Mouse (Mus musculus) thymus, postnatal 0 days (tissue): ENCODE data around the gene C1qtnf5. TPM values are rescaled to one million over a fixed set of nuclear protein-coding genes. Genes with fewer than 3 reads are reported as not detected.

Experiments
- DNase-seq: peaks from one replicate; pipeline ENCODE4 v3.0.0-alpha.2; 2015; ENCODE audit warnings: low spot score
- polyA plus RNA-seq: library from polyadenylated mRNA; unstranded; fragments of >200 nt; fragmentation: Nextera tagmentation; extraction: Ambion mirVana; gene quantifications from 2 replicates; pipeline ENCODE4 v1.2.1, GENCODE M21; 2015

The C1qtnf5 gene
- polyA plus RNA-seq, 1 experiment from 2014 or later: 1.2 TPM

GRCm38 (mm10) chr9:44130034-44130433 lies 23.0 kb downstream of the C1qtnf5 start:
- DNase-seq: peak; percentile 81

DNA sequence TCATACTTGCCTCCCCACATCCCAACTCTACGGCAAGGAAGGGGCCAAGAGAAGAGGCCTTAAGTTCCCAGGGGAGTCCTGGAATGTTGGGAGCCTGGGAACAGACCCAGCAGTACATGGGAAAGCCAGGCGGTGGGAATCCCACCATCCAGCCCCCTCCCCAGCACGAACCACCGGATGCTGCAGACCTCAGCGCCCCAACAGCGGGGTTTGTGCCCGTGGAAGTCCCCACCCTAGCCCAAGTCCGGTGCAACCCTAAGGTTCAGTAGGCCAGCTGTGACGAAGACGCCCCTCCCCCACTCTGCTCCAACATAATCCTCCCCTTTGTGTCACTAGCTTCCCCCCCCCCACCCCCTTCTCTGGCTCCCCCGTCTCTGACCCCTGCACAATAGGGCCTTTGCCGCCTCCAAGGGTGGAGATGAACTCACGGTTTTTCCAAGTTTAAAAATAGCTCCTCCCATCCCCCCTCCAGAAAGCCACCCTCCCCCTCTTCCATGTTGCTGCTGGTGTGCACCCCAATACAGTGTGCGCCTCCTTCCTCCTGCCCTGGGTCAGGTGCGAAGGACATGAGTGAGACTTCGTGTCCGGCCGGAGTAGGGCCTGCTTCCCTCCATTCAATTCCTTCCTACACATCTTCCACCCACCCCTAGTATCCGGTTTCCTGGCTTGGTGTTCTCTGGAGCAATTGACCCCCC lies 23.7 kb downstream of the C1qtnf5 start:
- peak; percentile 10 for DNase-seq

DNA sequence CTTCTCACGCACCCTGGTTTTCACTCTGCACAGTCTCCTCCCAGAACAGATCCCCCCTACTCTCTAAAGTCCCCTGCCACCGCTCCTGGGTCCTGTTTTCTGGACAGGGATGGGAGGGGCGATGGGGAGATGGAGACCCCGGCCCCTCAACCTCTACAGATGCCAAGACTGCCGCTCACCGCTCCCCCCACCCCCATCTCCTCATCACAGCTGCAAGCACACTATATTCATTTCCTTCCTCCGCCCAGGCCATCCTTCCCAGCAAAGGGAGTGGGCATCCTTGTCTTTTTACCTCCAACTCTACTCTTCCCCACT lies 24.2 kb downstream of the C1qtnf5 start:
- DNase-seq: no peak

- DNase-seq: no peak
These were observed 25.2 kb downstream of the C1qtnf5 start for GRCm38 (mm10) chr9:44132200-44132599.

DNA sequence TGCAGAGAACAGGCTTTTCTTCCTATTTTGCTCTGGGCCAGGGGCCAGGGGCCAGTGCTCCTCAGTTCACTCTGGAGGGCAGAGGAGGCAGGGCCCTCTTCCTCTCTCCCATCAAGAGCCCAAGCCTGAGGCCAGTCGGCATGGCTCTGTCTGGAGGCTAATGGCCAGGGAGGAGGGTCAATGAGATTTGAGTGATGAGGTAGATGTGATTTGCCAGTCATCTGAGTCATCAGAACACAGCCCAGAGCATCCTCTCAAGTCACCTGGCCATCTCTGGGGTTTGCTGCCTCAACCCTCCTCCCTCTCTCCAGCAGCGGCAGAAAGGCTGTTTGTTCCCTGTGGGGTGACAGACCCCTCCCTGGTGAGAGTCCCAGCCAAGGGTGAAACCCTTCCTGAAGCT lies 26.2 kb downstream of the C1qtnf5 start:
- DNase-seq: no peak

DNA sequence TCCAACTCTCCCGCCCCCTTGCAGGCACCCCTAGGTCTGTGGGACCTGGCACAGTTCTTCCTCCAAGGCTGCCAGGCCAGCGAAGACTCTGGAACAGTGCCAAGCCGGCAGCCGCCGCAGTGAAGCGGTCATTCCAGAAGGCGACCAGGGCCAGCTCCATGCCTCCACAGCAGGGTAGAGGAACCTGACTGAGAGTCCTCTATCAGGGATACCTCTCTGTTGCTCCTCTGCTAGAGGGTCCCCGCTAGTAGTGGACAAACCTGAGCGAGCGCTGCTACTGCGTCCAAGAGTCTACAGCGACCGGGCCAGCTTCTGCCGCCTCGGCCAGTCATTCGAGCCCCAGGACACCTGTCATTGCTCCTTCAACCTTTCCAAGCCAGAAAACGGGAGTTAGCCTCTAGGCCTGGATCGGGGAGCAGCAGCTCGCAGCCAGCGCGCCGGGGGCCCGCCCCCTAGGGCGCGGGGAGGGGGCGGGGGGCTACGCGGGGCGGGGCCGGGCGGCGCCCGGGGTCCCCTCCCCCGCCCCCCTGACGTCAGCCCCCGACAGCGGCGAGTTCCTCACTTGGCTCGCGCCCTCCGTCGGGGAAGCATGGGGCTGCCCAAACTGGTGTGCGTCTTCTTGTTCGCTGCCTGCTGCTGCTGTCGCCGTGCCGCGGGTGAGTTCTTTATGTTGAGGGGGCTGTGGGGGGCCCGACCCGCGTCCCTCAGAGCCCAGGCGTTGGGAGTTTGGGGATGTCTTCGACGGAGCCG lies 27.2 kb downstream of the C1qtnf5 start, which contains the start of gene Mcam:
Mcam (plus strand) TSS at position 369 of the 750 bp plus-strand sequence.
- peak; percentile 65 for DNase-seq

- peak; percentile 60 for DNase-seq
These were observed 28.0 kb downstream of the C1qtnf5 start for GRCm38 (mm10) chr9:44134851-44135730.

GRCm38 (mm10) chr9:44135731-44136411 lies 28.8 kb downstream of the C1qtnf5 start:
- DNase-seq: no peak

DNA sequence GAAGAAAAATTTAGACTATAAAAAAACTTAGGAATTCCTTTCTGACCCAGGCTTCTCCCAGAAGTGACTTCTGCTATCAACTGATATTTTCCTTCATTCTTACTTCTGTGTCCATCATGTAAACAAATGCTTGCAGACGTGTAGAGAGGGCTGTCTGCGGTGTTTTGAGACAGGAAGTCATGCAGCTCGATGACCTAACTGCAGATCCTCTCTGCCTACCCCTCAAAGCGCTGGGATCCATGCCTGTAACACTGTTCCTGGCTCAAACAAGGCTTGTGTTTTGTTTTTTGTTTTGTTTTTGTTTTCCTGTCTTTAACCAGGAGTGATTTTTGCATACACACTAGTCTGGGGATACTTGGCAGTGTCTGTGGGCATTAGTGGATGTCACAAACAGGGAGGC lies 30.8 kb downstream of the C1qtnf5 start:
- no peak for DNase-seq

GRCm38 (mm10) chr9:44141951-44142350 lies 34.9 kb downstream of the C1qtnf5 start:
- DNase-seq: no peak

GRCm38 (mm10) chr9:44143421-44143820 lies 36.4 kb downstream of the C1qtnf5 start:
- DNase-seq: no peak

- peak; percentile 17 for DNase-seq
These were observed 37.1 kb downstream of the C1qtnf5 start for GRCm38 (mm10) chr9:44144023-44144717.

DNA sequence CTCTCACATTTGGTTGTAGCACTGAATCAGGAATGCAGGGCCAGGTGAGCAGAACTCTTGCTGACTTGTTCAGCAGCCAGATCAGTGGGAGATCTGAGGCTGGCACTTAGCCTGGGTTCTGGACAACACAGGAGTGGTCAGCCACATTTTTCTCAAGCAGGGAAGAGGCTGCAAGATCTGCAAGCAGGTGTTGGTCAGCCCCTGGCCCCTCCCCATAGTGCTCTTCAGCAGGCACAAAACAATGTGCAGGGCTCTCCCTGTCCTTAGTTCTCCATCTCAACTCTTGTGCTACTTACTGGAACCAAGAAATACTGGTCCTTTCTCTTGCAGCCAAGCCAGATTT lies 37.6 kb downstream of the C1qtnf5 start:
- DNase-seq: no peak

- DNase-seq: peak; percentile 44
These were observed 40.2 kb downstream of the C1qtnf5 start for GRCm38 (mm10) chr9:44147290-44147689.

Other genes with a start within 250 kb of the C1qtnf5 start
- 415 and 436 TPM in 2 replicates for gene Thy1, start 63.9 kb upstream of the C1qtnf5 start, polyA plus RNA-seq
- 7.4 and 13.1 TPM in 2 replicates for gene Usp2, start 40.2 kb upstream of the C1qtnf5 start, polyA plus RNA-seq
- not detected in 2 replicates for gene Mfrp, start 5.5 kb upstream of the C1qtnf5 start, polyA plus RNA-seq
- 0.05 and 0.10 TPM in 2 replicates for gene Gm49380, start 6.3 kb downstream of the C1qtnf5 start, polyA plus RNA-seq
- 52.3 and 53.4 TPM in 2 replicates for gene Rnf26, start 6.3 kb downstream of the C1qtnf5 start, polyA plus RNA-seq
- gene Mcam, start 27.2 kb downstream of the C1qtnf5 start, polyA plus RNA-seq: 6.9 and 7.9 TPM in 2 replicates
- 51.9 and 60.4 TPM in 2 replicates for gene Cbl, start 126.8 kb downstream of the C1qtnf5 start, polyA plus RNA-seq
- 8.1 TPM in 2 replicates for gene Ccdc153, start 133.4 kb downstream of the C1qtnf5 start, polyA plus RNA-seq
- gene Pdzd3, start 144.2 kb downstream of the C1qtnf5 start, polyA plus RNA-seq: 0.45 and 0.49 TPM in 2 replicates
- 5.9 and 6.3 TPM in 2 replicates for gene Nlrx1, start 161.4 kb downstream of the C1qtnf5 start, polyA plus RNA-seq
- gene Abcg4, start 181.4 kb downstream of the C1qtnf5 start, polyA plus RNA-seq: 0.09 and 0.12 TPM in 2 replicates
- 22.4 and 22.6 TPM in 2 replicates for gene Hinfp, start 198.4 kb downstream of the C1qtnf5 start, polyA plus RNA-seq
- gene C2cd2l, start 213.0 kb downstream of the C1qtnf5 start, polyA plus RNA-seq: 11.0 and 11.2 TPM in 2 replicates
- gene Dpagt1, start 218.8 kb downstream of the C1qtnf5 start, polyA plus RNA-seq: 25.7 and 25.8 TPM in 2 replicates
- 454 and 470 TPM in 2 replicates for gene H2afx, start 227.4 kb downstream of the C1qtnf5 start, polyA plus RNA-seq
- 74.7 and 79.0 TPM in 2 replicates for gene Hmbs, start 237.0 kb downstream of the C1qtnf5 start, polyA plus RNA-seq